Mouse (Mus musculus) MEL (cell line): ENCODE data around the gene Gipc2. TPM values are rescaled to one million over a fixed set of nuclear protein-coding genes. Genes with fewer than 3 reads are reported as not detected.

Experiments
- DNase-seq: peaks from one replicate; pipeline ENCODE4 v3.0.0; 2011; ENCODE audit warnings: low read depth, low spot score
- H3K27ac ChIP-seq: 2 replicates; pipeline ENCODE4 v1.5.1; 2012; ENCODE audit warnings: low read depth, mild to moderate bottlenecking, control low read depth, low read length, moderate library complexity; ENCODE audit not compliant: control insufficient read depth
- H3K27me3 ChIP-seq, 2 experiments: fragments of 150-350 bp in 1 of 2; sonication (generic) in 1 of 2; 2 replicates each; pipeline ENCODE4 v1.6.1; 2012; ENCODE audit warnings: low read length in 2 of 2, mild to moderate bottlenecking in 2 of 2, improper control_type of control experiment in 1 of 2, moderate library complexity in 1 of 2; ENCODE audit not compliant: insufficient read depth in 2 of 2, control insufficient read depth in 1 of 2
- H3K36me3 ChIP-seq, 2 experiments: 2 replicates each; pipeline ENCODE4 v1.6.1; 2012 to 2014; ENCODE audit warnings: low read length in 2 of 2, improper control_type of control experiment in 1 of 2, inconsistent platforms in 1 of 2, mild to moderate bottlenecking in 1 of 2; ENCODE audit not compliant: insufficient read depth in 2 of 2, control insufficient read depth in 1 of 2
- H3K4me1 ChIP-seq, 2 experiments: fragments of 150-350 bp in 1 of 2; sonication (generic) in 1 of 2; 2 replicates each; pipeline ENCODE4 v1.6.1; 2012; ENCODE audit warnings: low read length in 2 of 2, improper control_type of control experiment in 1 of 2, mild to moderate bottlenecking in 1 of 2; ENCODE audit not compliant: insufficient read depth in 2 of 2, control insufficient read depth in 1 of 2
- H3K4me3 ChIP-seq, 2 experiments: fragments of 150-350 bp in 1 of 2; sonication (generic) in 1 of 2; 2 replicates each; pipeline ENCODE4 v1.5.1; 2012; ENCODE audit warnings: low read depth in 2 of 2, low read length in 2 of 2, mild to moderate bottlenecking in 2 of 2, moderate library complexity in 2 of 2, control low read depth in 1 of 2, improper control_type of control experiment in 1 of 2; ENCODE audit not compliant: control insufficient read depth in 1 of 2, insufficient read depth in 1 of 2
- H3K79me2 ChIP-seq: 2 replicates; pipeline ENCODE4 v1.6.1; 2012; ENCODE audit warnings: mild to moderate bottlenecking, low read length, moderate library complexity; ENCODE audit not compliant: control insufficient read depth, poor library complexity, insufficient read depth
- H3K9ac ChIP-seq: 2 replicates; pipeline ENCODE4 v1.6.1; 2012; ENCODE audit warnings: low read depth, mild to moderate bottlenecking, control low read depth, low read length, moderate library complexity; ENCODE audit not compliant: control insufficient read depth, poor library complexity, severe bottlenecking
- H3K9me3 ChIP-seq: fragments of 150-350 bp; sonication (generic); replicated peaks from 2 replicates; pipeline ENCODE4 v1.6.1; 2012; ENCODE audit warnings: mild to moderate bottlenecking, low read length, improper control_type of control experiment, moderate library complexity; ENCODE audit not compliant: insufficient read depth
- CTCF ChIP-seq, 3 experiments: IDR thresholded peaks in 2 of 3; conservative IDR thresholded peaks in 1 of 3; 2 replicates each; pipeline ENCODE4 v1.5.1; 2011 to 2012; ENCODE audit warnings: low read length in 3 of 3, low read depth in 2 of 3, mild to moderate bottlenecking in 2 of 3, improper control_type of control experiment in 1 of 3, inconsistent platforms in 1 of 3, mixed read lengths in 1 of 3, moderate library complexity in 1 of 3; ENCODE audit not compliant: control insufficient read depth in 1 of 3, insufficient read depth in 1 of 3, poor library complexity in 1 of 3, severe bottlenecking in 1 of 3
- E2F4 ChIP-seq: IDR thresholded peaks from 2 replicates; pipeline ENCODE4 v1.6.1; 2011; ENCODE audit warnings: low read depth, low read length, improper control_type of control experiment, borderline replicate concordance
- ELF1 ChIP-seq: IDR thresholded peaks from 2 replicates; pipeline ENCODE4 v1.6.1; 2014; ENCODE audit warnings: low read depth, mild to moderate bottlenecking, inconsistent platforms, low read length, improper control_type of control experiment, moderate library complexity
- EP300 ChIP-seq, 2 experiments: IDR thresholded peaks; 2 replicates each; pipeline ENCODE4 v1.6.1; 2011; ENCODE audit warnings: improper control_type of control experiment in 2 of 2, low read length in 2 of 2, low read depth in 1 of 2, mild to moderate bottlenecking in 1 of 2
- GABPA ChIP-seq: IDR thresholded peaks from 2 replicates; pipeline ENCODE4 v1.6.1; 2012; ENCODE audit warnings: low read depth, mild to moderate bottlenecking, inconsistent platforms, low read length, improper control_type of control experiment, moderate library complexity
- GATA1 ChIP-seq: IDR thresholded peaks from 2 replicates; pipeline ENCODE4 v1.6.1; 2011; ENCODE audit warnings: low read depth, low read length, improper control_type of control experiment
- JUND ChIP-seq: IDR thresholded peaks from 2 replicates; pipeline ENCODE4 v1.6.1; 2011; ENCODE audit warnings: low read depth, mild to moderate bottlenecking, improper control_type of control experiment, low read length
- KAT2A ChIP-seq: conservative IDR thresholded peaks from 2 replicates; pipeline ENCODE4 v1.6.1; 2012; ENCODE audit warnings: low read depth, low read length, improper control_type of control experiment, inconsistent platforms
- MXI1 ChIP-seq: IDR thresholded peaks from 2 replicates; pipeline ENCODE4 v1.6.1; 2011; ENCODE audit warnings: mild to moderate bottlenecking, low read depth, low read length, improper control_type of control experiment
- POLR2A ChIP-seq, 2 experiments: IDR thresholded peaks; 2 replicates each; pipeline ENCODE4 v1.6.1; 2011 to 2012; ENCODE audit warnings: low read length in 2 of 2, mild to moderate bottlenecking in 2 of 2, control low read depth in 1 of 2, improper control_type of control experiment in 1 of 2, low read depth in 1 of 2, moderate library complexity in 1 of 2; ENCODE audit not compliant: control insufficient read depth in 1 of 2, insufficient read depth in 1 of 2, poor library complexity in 1 of 2
- RAD21 ChIP-seq: IDR thresholded peaks from 2 replicates; pipeline ENCODE4 v1.6.1; 2011; ENCODE audit warnings: mild to moderate bottlenecking, low read depth, low read length, improper control_type of control experiment
- SMC3 ChIP-seq: IDR thresholded peaks from 2 replicates; pipeline ENCODE4 v1.6.1; 2011; ENCODE audit warnings: low read depth, low read length, improper control_type of control experiment
- TAL1 ChIP-seq: IDR thresholded peaks from 2 replicates; pipeline ENCODE4 v1.6.1; 2012; ENCODE audit warnings: mild to moderate bottlenecking, inconsistent platforms, low read length, moderate library complexity, mixed read lengths
- TCF12 ChIP-seq: IDR thresholded peaks from 2 replicates; pipeline ENCODE4 v1.6.1; 2014; ENCODE audit warnings: low read depth, mild to moderate bottlenecking, inconsistent platforms, low read length, improper control_type of control experiment, moderate library complexity
- UBTF ChIP-seq: IDR thresholded peaks from 2 replicates; pipeline ENCODE4 v1.6.1; 2012; ENCODE audit warnings: low read depth, mild to moderate bottlenecking, inconsistent platforms, low read length, improper control_type of control experiment, moderate library complexity, borderline replicate concordance; ENCODE audit not compliant: insufficient read depth
- USF1 ChIP-seq: IDR thresholded peaks from 2 replicates; pipeline ENCODE4 v1.6.1; 2014; ENCODE audit warnings: low read depth, mild to moderate bottlenecking, inconsistent platforms, low read length, improper control_type of control experiment, moderate library complexity
- ZNF384 ChIP-seq: IDR thresholded peaks from 2 replicates; pipeline ENCODE4 v1.6.1; 2012; ENCODE audit warnings: low read depth, mild to moderate bottlenecking, inconsistent platforms, low read length, improper control_type of control experiment
- polyA plus RNA-seq, 2 experiments: library from polyadenylated mRNA; stranded (reverse) in 1 of 2; unstranded in 1 of 2; fragments of >175 nt in 1 of 2; fragments of >200 nt in 1 of 2; gene quantifications; 2 replicates each; pipeline versions ENCODE4 v1.2.1 to v1.2.4; 2012; ENCODE audit warnings: low replicate concordance in 2 of 2, low read depth in 1 of 2; ENCODE audit not compliant: insufficient read length in 2 of 2, insufficient read depth in 1 of 2, missing spikeins in 1 of 2
- total RNA-seq: library from RNA; depleted of rRNA; stranded (reverse); fragments of 300-350 nt; gene quantifications from 2 replicates; pipeline ENCODE4 v1.2.3, GENCODE M21; 2012

The Gipc2 gene
- total and polyA plus RNA-seq, 3 experiments = 0.27 to 0.78 TPM; not detected in 1

DNA sequence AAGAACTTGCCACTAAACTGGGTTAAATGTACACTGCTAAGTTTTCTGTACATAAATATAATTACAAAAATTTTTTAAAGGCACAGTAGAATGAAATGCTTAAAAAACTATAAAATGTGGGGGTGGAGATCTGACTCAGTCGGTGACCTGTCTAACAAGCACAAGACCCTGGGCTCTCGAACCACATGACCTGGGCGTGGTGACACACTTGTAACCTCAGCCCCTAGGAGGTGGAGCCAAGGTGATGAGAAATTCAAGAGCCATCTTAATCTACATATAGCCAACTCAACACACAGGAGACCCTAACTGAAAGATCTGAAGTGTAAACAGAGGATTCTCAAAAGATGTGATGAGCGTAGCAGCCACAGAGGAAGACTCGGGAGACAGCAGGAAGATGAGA is 11.9 kb downstream of the Gipc2 start:
- TF ChIP-seq MXI1 (no peak), TAL1 (no peak), GABPA (no peak), RAD21 (no peak)
- TF ChIP-seq, all 39 proteins: peak for 0

DNA sequence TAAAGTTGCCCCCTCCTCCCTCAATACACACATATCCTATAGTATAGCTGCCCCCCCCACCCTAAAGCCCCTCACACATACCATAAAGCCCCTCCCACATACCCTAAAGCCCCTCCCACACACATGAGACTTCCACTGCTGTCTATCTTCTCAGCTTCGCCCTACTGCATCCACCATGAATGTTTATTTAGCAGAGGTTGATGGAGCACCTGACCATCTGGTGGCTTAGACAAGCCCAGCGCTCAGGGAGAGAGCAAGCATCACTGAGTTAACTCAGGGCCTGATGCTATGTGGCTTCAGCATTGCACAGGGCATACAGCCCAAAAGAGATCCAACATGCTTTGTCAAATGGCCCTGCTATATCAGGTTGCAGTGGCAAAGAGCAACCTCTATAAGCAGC is 12.9 kb downstream of the Gipc2 start:
- no peak for DNase-seq
- Histone ChIP-seq H3K36me3 (peaks cover 0 to 4% of the 10 kb centered on the region in 2 experiments; a peak in 2 of 4 replicates), H3K27me3 (no peaks in the 10 kb centered on the region), H3K4me3 (no peak overlapping the region), H3K4me1 (peaks cover 0 to 21% of the 10 kb centered on the region in 2 experiments; a peak in 2 of 4 replicates), H3K27ac (no peak overlapping the region), H3K9me3 (no peaks in the 10 kb centered on the region), H3K9ac (no peak overlapping the region), H3K79me2 (no peaks in the 10 kb centered on the region)
- TF ChIP-seq JUND = no peak
- no peak for TF ChIP-seq ELF1
- TF ChIP-seq POLR2A (IDR thresholded peaks at IDR 0.05; ENCODE audit: control insufficient read depth in 1 of 2, insufficient read depth in 1 of 2, low read depth in 1 of 2, low read length in 2 of 2, poor library complexity in 1 of 2) = no peak
- TF ChIP-seq EP300 (IDR thresholded peaks at IDR 0.05; ENCODE audit: low read depth in 1 of 2, low read length in 2 of 2) = no peak
- no peak for TF ChIP-seq KAT2A
- TF ChIP-seq GATA1 = no peak
- TF ChIP-seq TAL1 = no peak
- no peak for TF ChIP-seq CTCF (IDR thresholded peaks at IDR 0.05 in 2 of 3, conservative IDR thresholded peaks at IDR 0.05 in 1 of 3; ENCODE audit: control insufficient read depth in 1 of 3, insufficient read depth in 1 of 3, low read depth in 2 of 3, low read length in 3 of 3, poor library complexity in 1 of 3, severe bottlenecking in 1 of 3)
- TF ChIP-seq ZNF384 = no peak
- TF ChIP-seq TCF12 = no peak
- no peak for TF ChIP-seq E2F4
- no peak for TF ChIP-seq USF1
- TF ChIP-seq SMC3 = no peak
- TF ChIP-seq UBTF = no peak

More for the DNA sequence above, 11.9 kb downstream of the Gipc2 start:
- Histone ChIP-seq H3K4me3 (no peak overlapping the region), H3K79me2 (no peaks in the 10 kb centered on the region), H3K9me3 (no peaks in the 10 kb centered on the region), H3K4me1 (peaks cover 0 to 20% of the 10 kb centered on the region in 2 experiments; a peak in 2 of 4 replicates), H3K9ac (no peak overlapping the region), H3K27me3 (no peaks in the 10 kb centered on the region), H3K36me3 (peaks cover 0 to 4% of the 10 kb centered on the region in 2 experiments; a peak in 2 of 4 replicates), H3K27ac (no peak overlapping the region)
- DNase-seq = no peak
